Mouse (Mus musculus) left cerebral cortex, postnatal 25 days (tissue): ENCODE results near the gene Stra6. TPM values are rescaled to one million over a fixed set of nuclear protein-coding genes. Genes with fewer than 3 reads are reported as not detected.

Source experiments
- DNase-seq, 2 experiments: peaks; one replicate each; pipeline ENCODE4 v3.0.0; 2022; ENCODE audit warnings: low spot score in 2 of 2, mixed read lengths in 1 of 2
- intact Hi-C: fragments of 180-260 bp; cut with DNase I; formaldehyde crosslinking; loops from one replicate; pipeline ENCODE4 v1.15.1; 2025
- total RNA-seq, 2 experiments: library from RNA; stranded (reverse); gene quantifications; 2 replicates each; pipeline ENCODE4 v1.2.3; 2021

Gene Stra6
- total RNA-seq, 2 experiments from 2014 or later, result 7.2 to 8.7 TPM

GRCm38 (mm10) chr9:58047061-58047460 lies 16.5 kb upstream of the Stra6 start:
- DNase-seq, result no peak
- intact Hi-C loops, result no loop called here

GRCm38 (mm10) chr9:58048621-58049020 lies 15.0 kb upstream of the Stra6 start:
- no peak for DNase-seq
- intact Hi-C loops, result no loop called here

- intact Hi-C loops, result no loop called here
- DNase-seq, result no peak
These were observed 14.4 kb upstream of the Stra6 start for GRCm38 (mm10) chr9:58049186-58049585.

GRCm38 (mm10) chr9:58049861-58050260 lies 13.7 kb upstream of the Stra6 start:
- DNase-seq, result no peak
- intact Hi-C loops, result no loop called here

- intact Hi-C loops, result no loop called here
- peak in 1 of 2 experiments; percentile 38 for DNase-seq
These were observed 11.7 kb upstream of the Stra6 start for GRCm38 (mm10) chr9:58051937-58052336.

- DNase-seq, result peak; percentile 77 to 79
- intact Hi-C loops, result loop anchor here (1.0 kb wide), 1 partner anchor 151 kb away; the partner anchor contains the start of genes Islr and Islr2
These were observed 10.5 kb upstream of the Stra6 start for GRCm38 (mm10) chr9:58053102-58053501.

- intact Hi-C loops, result loop anchor here (1.0 kb wide), 1 partner anchor 151 kb away; the partner anchor contains the start of genes Islr and Islr2
- DNase-seq, result no peak
These were observed 10.0 kb upstream of the Stra6 start for GRCm38 (mm10) chr9:58053544-58053943.

GRCm38 (mm10) chr9:58054032-58054431 lies 9.6 kb upstream of the Stra6 start:
- DNase-seq, result no peak
- intact Hi-C loops, result no loop called here

- intact Hi-C loops, result no loop called here
- no peak for DNase-seq
These were observed 7.9 kb upstream of the Stra6 start for GRCm38 (mm10) chr9:58055666-58056065.

- intact Hi-C loops, result no loop called here
- no peak for DNase-seq
These were observed 3.7 kb upstream of the Stra6 start for GRCm38 (mm10) chr9:58059920-58060319.

- intact Hi-C loops, result no loop called here
- DNase-seq, result no peak
These were observed 2.6 kb upstream of the Stra6 start for GRCm38 (mm10) chr9:58060677-58061667.

- intact Hi-C loops, result no loop called here
- peak in 1 of 2 experiments; percentile 36 for DNase-seq
These were observed 1.9 kb downstream of the Stra6 start for GRCm38 (mm10) chr9:58065532-58065931.

GRCm38 (mm10) chr9:58065977-58066730 lies 2.6 kb downstream of the Stra6 start:
- intact Hi-C loops, result loop anchor here (1.0 to 2.0 kb wide), 3 partner anchors 45 to 136 kb away; no protein-coding TSS in a partner anchor
- DNase-seq, result peak in 1 of 2 experiments; percentile 48

- intact Hi-C loops, result loop anchor here (1.0 to 2.0 kb wide), 3 partner anchors 44 to 136 kb away; no protein-coding TSS in a partner anchor
- peak; percentile 85 to 93 for DNase-seq
These were observed 3.1 kb downstream of the Stra6 start for GRCm38 (mm10) chr9:58066731-58067095.

GRCm38 (mm10) chr9:58067546-58067945 lies 4.0 kb downstream of the Stra6 start:
- peak in 1 of 2 experiments; percentile 81 for DNase-seq

GRCm38 (mm10) chr9:58074561-58074960 lies 11.0 kb downstream of the Stra6 start:
- intact Hi-C loops, result no loop called here
- DNase-seq, result no peak

More at GRCm38 (mm10) chr9:58067546-58067945, 4.0 kb downstream of the Stra6 start:
- intact Hi-C loops, result loop anchor here (2.0 kb wide), 2 partner anchors 43 to 109 kb away; no protein-coding TSS in a partner anchor

- DNase-seq, result no peak
These were observed 21.0 kb downstream of the Stra6 start for GRCm38 (mm10) chr9:58084586-58084985.

GRCm38 (mm10) chr9:58085074-58085473 lies 21.5 kb downstream of the Stra6 start:
- DNase-seq, result no peak
- intact Hi-C loops, result no loop called here

More at GRCm38 (mm10) chr9:58084586-58084985, 21.0 kb downstream of the Stra6 start:
- intact Hi-C loops, result no loop called here

GRCm38 (mm10) chr9:58086203-58086602 lies 22.6 kb downstream of the Stra6 start:
- intact Hi-C loops, result no loop called here
- no peak for DNase-seq

GRCm38 (mm10) chr9:58086861-58087260 lies 23.3 kb downstream of the Stra6 start:
- no peak for DNase-seq
- intact Hi-C loops, result loop anchor here (1.0 kb wide), 1 partner anchor 116 kb away; no protein-coding TSS in a partner anchor
